Mouse (Mus musculus) forebrain, embryonic 10.5 days (tissue): ENCODE measurements at regions not wholly inside any gene's neighbourhood (a gene's known extent, or its start where the extent isn't known, plus 50 kb on each side); places are given as distances from the start of the nearest gene placed in this dataset.

ENCODE experiments used
- microRNA-seq: library from miRNA; unstranded; fragments of <30 nt; microRNA quantifications from one replicate; pipeline ENCODE4, GENCODE M21; 2017

Small RNA genes lying in the stretch of these regions (microRNA-seq; reads per million reads assigned to microRNA genes)
- 5.4 reads per million, percentile 13 among the genes with 10 or more reads in this experiment for gene Mir124a-2
